Mouse (Mus musculus) intestine, embryonic 15.5 days (tissue): Measurements from ENCODE around the gene Pagr1b. TPM values are rescaled to one million over a fixed set of nuclear protein-coding genes. Genes with fewer than 3 reads are reported as not detected.

Experiments used
- ATAC-seq: fragments of 200-750 bp; cut with Nextera tagmentation; 2 replicates; pipeline ENCODE4 v1.8.0; 2017; ENCODE audit warnings: moderate TSS enrichment, moderate library complexity
- H3K27ac ChIP-seq: fragments of 300-500 bp; sonication (generic); 2 replicates; pipeline ENCODE4 v1.5.1; 2015; ENCODE audit warnings: mild to moderate bottlenecking, inconsistent platforms
- H3K27me3 ChIP-seq: fragments of 300-500 bp; sonication (generic); replicated peaks from 2 replicates; pipeline ENCODE4 v1.6.1; 2015; ENCODE audit warnings: inconsistent platforms
- H3K36me3 ChIP-seq: fragments of 300-500 bp; sonication (generic); 2 replicates; pipeline ENCODE4 v1.6.1; 2015; ENCODE audit warnings: inconsistent platforms
- H3K4me1 ChIP-seq: fragments of 300-500 bp; sonication (generic); replicated peaks from 2 replicates; pipeline ENCODE4 v1.6.1; 2015; ENCODE audit warnings: inconsistent platforms
- H3K4me2 ChIP-seq: fragments of 300-500 bp; sonication (generic); replicated peaks from 2 replicates; pipeline ENCODE4 v1.6.1; 2015; ENCODE audit warnings: mild to moderate bottlenecking, inconsistent platforms
- H3K4me3 ChIP-seq: fragments of 300-500 bp; sonication (generic); replicated peaks from 2 replicates; pipeline ENCODE4 v1.5.1; 2015; ENCODE audit warnings: inconsistent platforms
- H3K9ac ChIP-seq: fragments of 300-500 bp; sonication (generic); 2 replicates; pipeline ENCODE4 v1.6.1; 2015; ENCODE audit warnings: inconsistent platforms
- H3K9me3 ChIP-seq: fragments of 300-500 bp; sonication (generic); 2 replicates; pipeline ENCODE4 v1.6.1; 2016; ENCODE audit warnings: inconsistent platforms
- WGBS: fragments of 180-500 bp; shearing (Covaris S2); methylation state at CpG from one replicate; pipeline ENCODE4 v1.1.7; 2015; 5-methylcytosine and 5-hydroxymethylcytosine counted together
- polyA plus RNA-seq: library from polyadenylated mRNA; unstranded; fragments of >200 nt; fragmentation: Nextera tagmentation; extraction: Ambion mirVana; gene quantifications from 2 replicates; pipeline ENCODE4 v1.2.1, GENCODE M21; 2015

Gene Pagr1b
- polyA plus RNA-seq, 1 experiment from 2014 or later = 1.5 TPM

DNA sequence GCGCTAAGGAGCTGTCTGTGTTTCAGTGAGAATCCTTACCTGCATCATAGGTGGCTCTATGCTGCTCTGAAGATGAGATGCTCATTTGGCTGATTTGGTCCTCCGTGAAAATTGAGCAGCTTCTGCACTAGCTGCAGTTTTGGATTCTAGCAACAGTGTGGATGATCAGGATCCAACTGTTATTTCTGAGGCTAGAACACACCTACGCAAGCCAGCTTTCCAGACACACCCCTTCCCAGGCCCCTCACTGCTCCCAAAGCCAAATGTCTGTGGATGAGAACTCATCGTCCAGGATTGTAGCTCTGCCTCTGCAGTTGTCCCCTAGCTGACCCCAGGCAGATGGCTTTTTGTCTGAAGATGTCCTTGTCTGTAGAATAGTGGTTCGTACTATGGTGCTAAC is 55.2 kb downstream of the Pagr1b start:
- 78% methylated on average over 5 of the region's 5 CpGs for WGBS
- no peak for ATAC-seq
- no peak overlapping the region for H3K4me3 ChIP-seq

DNA sequence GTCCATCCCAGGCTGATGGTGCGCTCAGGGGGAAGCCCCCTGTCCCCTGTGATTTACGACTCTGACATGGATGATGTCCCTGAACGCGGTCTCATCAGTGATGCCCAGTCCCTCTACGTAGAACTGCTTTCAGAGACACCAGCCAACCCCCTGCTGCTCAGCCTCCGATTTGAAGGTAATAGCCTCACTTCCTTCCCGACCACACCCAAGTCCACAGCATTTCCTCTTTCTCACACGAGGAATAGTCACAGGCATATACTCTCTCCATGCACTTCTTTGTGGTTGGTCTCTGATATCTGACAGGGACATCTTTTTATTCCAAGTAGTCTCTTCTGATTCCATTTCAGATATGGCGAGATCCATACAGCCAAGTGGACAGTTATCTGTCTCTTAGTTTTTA is 56.5 kb downstream of the Pagr1b start:
- no peaks in the 10 kb centered on the region for H3K9me3 ChIP-seq
- H3K36me3 ChIP-seq = no peaks in the 10 kb centered on the region
- no peak overlapping the region for H3K4me3 ChIP-seq
- H3K4me1 ChIP-seq = no peaks in the 10 kb centered on the region
- H3K4me2 ChIP-seq = no peak overlapping the region
- H3K27ac ChIP-seq = no peak overlapping the region
- ATAC-seq = no peak
- 53% methylated on average over 9 of the region's 9 CpGs for whole genome bisulfite sequencing
- H3K9ac ChIP-seq = no peak overlapping the region
- H3K27me3 ChIP-seq = peaks cover 6% of the 10 kb centered on the region

More for the DNA sequence above, 55.2 kb downstream of the Pagr1b start:
- no peaks in the 10 kb centered on the region for H3K36me3 ChIP-seq
- no peaks in the 10 kb centered on the region for H3K9me3 ChIP-seq
- no peaks in the 10 kb centered on the region for H3K4me1 ChIP-seq
- no peak overlapping the region for H3K4me2 ChIP-seq
- H3K27me3 ChIP-seq = peaks cover 6% of the 10 kb centered on the region
- no peak overlapping the region for H3K27ac ChIP-seq
- no peak overlapping the region for H3K9ac ChIP-seq

GRCm38 (mm10) chr7:126955125-126955524 is 61.2 kb downstream of the Pagr1b start:
- H3K9ac ChIP-seq = no peak overlapping the region
- no peaks in the 10 kb centered on the region for H3K9me3 ChIP-seq
- WGBS = 69% methylated on average over 3 of the region's 3 CpGs
- H3K36me3 ChIP-seq = no peaks in the 10 kb centered on the region
- no peak overlapping the region for H3K4me2 ChIP-seq
- H3K4me3 ChIP-seq = no peak overlapping the region
- peaks cover 28% of the 10 kb centered on the region for H3K27me3 ChIP-seq
- H3K27ac ChIP-seq = no peak overlapping the region
- no peak for ATAC-seq
- peaks cover 5% of the 10 kb centered on the region; the same call in 1 of the 2 replicates for H3K4me1 ChIP-seq

DNA sequence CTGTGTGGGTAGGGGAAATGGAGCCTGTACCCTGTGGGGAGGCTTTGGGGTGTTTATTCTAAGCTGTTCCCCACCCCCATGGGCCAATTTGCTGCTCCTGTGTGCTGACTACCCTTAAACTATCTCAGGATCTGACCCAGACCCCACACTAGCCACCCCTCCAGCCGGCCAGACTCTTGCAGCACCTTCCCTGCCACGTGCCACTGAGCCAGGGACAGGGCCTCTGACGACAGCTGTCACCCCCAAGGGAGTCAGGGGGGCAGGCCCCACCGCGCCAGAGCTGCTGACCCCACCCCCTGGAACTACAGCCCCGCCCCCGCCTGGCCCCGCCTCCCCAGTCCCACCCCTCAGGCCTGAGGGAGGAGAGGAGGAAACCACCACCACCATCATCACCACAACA is 63.6 kb downstream of the Pagr1b start:
- no peak overlapping the region for H3K4me3 ChIP-seq
- ATAC-seq = no peak
- 1% methylated on average over 8 of the region's 8 CpGs for WGBS
- H3K27me3 ChIP-seq = peaks cover 31% of the 10 kb centered on the region
- H3K4me1 ChIP-seq = peaks cover 13% of the 10 kb centered on the region
- no peak overlapping the region; the same call in 1 of the 2 replicates for H3K4me2 ChIP-seq
- H3K9me3 ChIP-seq = no peaks in the 10 kb centered on the region
- no peaks in the 10 kb centered on the region for H3K36me3 ChIP-seq
- H3K9ac ChIP-seq = no peak overlapping the region
- no peak overlapping the region for H3K27ac ChIP-seq

DNA sequence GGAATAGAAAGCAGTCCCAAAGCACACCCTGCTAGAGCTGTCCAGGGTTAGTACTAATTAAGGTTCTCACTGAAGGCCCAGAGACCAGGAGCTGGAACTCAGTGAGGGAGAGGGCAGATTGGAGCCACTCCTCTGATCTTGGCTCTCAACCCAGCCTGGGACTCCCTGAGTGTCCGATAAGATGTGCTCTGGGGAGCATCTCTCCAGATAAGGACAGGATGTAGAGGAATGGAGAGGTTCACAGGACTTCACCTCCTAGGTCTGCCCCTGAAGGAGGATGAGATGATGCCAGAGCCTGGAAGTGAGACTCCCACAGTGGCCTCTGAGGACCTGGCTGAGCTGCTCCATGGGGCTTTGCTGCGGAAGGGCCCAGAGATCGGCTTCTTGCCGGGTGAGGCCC is 64.5 kb downstream of the Pagr1b start:
- peak overlapping the region; percentile 24; the same call in 1 of the 2 replicates for H3K4me2 ChIP-seq

More for the DNA sequence above, 64.5 kb downstream of the Pagr1b start:
- H3K36me3 ChIP-seq = no peaks in the 10 kb centered on the region
- no peak overlapping the region for H3K4me3 ChIP-seq
- no peak for ATAC-seq
- no peaks in the 10 kb centered on the region for H3K9me3 ChIP-seq
- H3K9ac ChIP-seq = no peak overlapping the region
- peaks cover 31% of the 10 kb centered on the region for H3K27me3 ChIP-seq
- H3K4me1 ChIP-seq = peaks cover 13% of the 10 kb centered on the region
- no peak overlapping the region for H3K27ac ChIP-seq
- 23% methylated on average over 4 of the region's 4 CpGs for WGBS

Other genes with a start within 250 kb of the Pagr1b start
- 66.9 and 71.2 TPM in 2 replicates for gene Ypel3, start 239.5 kb downstream of the Pagr1b start, polyA plus RNA-seq
- 0.34 and 0.43 TPM in 2 replicates for gene Tbx6, start 235.0 kb downstream of the Pagr1b start, polyA plus RNA-seq
- 248 and 256 TPM in 2 replicates for gene Ppp4c, start 224.0 kb downstream of the Pagr1b start, polyA plus RNA-seq
- 1.2 and 1.5 TPM in 2 replicates for gene Fam57b, start 218.8 kb downstream of the Pagr1b start, polyA plus RNA-seq
- gene 4930451I11Rik, start 184.8 kb downstream of the Pagr1b start, polyA plus RNA-seq = not detected in 2 replicates
- 0.75 and 1.0 TPM in 2 replicates for gene Doc2a, start 169.1 kb downstream of the Pagr1b start, polyA plus RNA-seq
- gene Hirip3, start 154.5 kb downstream of the Pagr1b start, polyA plus RNA-seq = 23.2 and 25.1 TPM in 2 replicates
- gene Ino80e, start 154.1 kb downstream of the Pagr1b start, polyA plus RNA-seq = 59.1 and 65.9 TPM in 2 replicates
- gene Taok2, start 131.8 kb downstream of the Pagr1b start, polyA plus RNA-seq = 30.8 and 31.9 TPM in 2 replicates
- gene Tmem219, start 93.6 kb downstream of the Pagr1b start, polyA plus RNA-seq = 27.8 and 33.3 TPM in 2 replicates
- 13.6 and 13.9 TPM in 2 replicates for gene Kctd13, start 87.6 kb downstream of the Pagr1b start, polyA plus RNA-seq
- 0.32 and 0.46 TPM in 2 replicates for gene Asphd1, start 66.9 kb downstream of the Pagr1b start, polyA plus RNA-seq
- gene Sez6l2, start 65.9 kb downstream of the Pagr1b start, polyA plus RNA-seq = 2.4 and 2.9 TPM in 2 replicates
- gene Cdipt, start 40.6 kb downstream of the Pagr1b start, polyA plus RNA-seq = 123 and 136 TPM in 2 replicates
- 0.98 and 2.3 TPM in 2 replicates for gene Cdiptos, start 40.4 kb downstream of the Pagr1b start, polyA plus RNA-seq
- 58.3 and 59.2 TPM in 2 replicates for gene Mvp, start 1.9 kb downstream of the Pagr1b start, polyA plus RNA-seq
- gene Pagr1a, start 868 bp upstream of the Pagr1b start, polyA plus RNA-seq = 48.4 and 52.6 TPM in 2 replicates
- 41.5 and 51.1 TPM in 2 replicates for gene Gm42742, start 4.6 kb upstream of the Pagr1b start, polyA plus RNA-seq
- 4.3 and 5.0 TPM in 2 replicates for gene Prrt2, start 4.7 kb upstream of the Pagr1b start, polyA plus RNA-seq
- 66.6 and 68.8 TPM in 2 replicates for gene Maz, start 10.6 kb upstream of the Pagr1b start, polyA plus RNA-seq
- gene Kif22, start 26.0 kb upstream of the Pagr1b start, polyA plus RNA-seq = 101 and 107 TPM in 2 replicates
- 7.6 and 28.5 TPM in 2 replicates for gene Zg16, start 70.8 kb upstream of the Pagr1b start, polyA plus RNA-seq
- gene AI467606, start 74.9 kb upstream of the Pagr1b start, polyA plus RNA-seq = 4.4 TPM in 2 replicates
- gene Qprt, start 105.7 kb upstream of the Pagr1b start, polyA plus RNA-seq = 5.3 and 6.1 TPM in 2 replicates
- 0.18 and 0.36 TPM in 2 replicates for gene Spn, start 121.3 kb upstream of the Pagr1b start, polyA plus RNA-seq
- gene Cd2bp2, start 179.6 kb upstream of the Pagr1b start, polyA plus RNA-seq = 43.4 and 46.7 TPM in 2 replicates
- 23.2 and 23.6 TPM in 2 replicates for gene Tbc1d10b, start 192.0 kb upstream of the Pagr1b start, polyA plus RNA-seq
- 15.4 and 21.1 TPM in 2 replicates for gene Mylpf, start 192.4 kb upstream of the Pagr1b start, polyA plus RNA-seq
- 24.7 and 27.5 TPM in 2 replicates for gene Zfp553, start 216.6 kb upstream of the Pagr1b start, polyA plus RNA-seq
- 13.8 and 16.0 TPM in 2 replicates for gene Sept1, start 216.6 kb upstream of the Pagr1b start, polyA plus RNA-seq
- gene Zfp771, start 227.8 kb upstream of the Pagr1b start, polyA plus RNA-seq = 41.0 and 44.5 TPM in 2 replicates
- gene Dctpp1, start 244.2 kb upstream of the Pagr1b start, polyA plus RNA-seq = 216 and 219 TPM in 2 replicates